Mouse (Mus musculus) ES-E14 (cell line): Measurements from ENCODE around the gene Itga9. TPM values are rescaled to one million over a fixed set of nuclear protein-coding genes. Genes with fewer than 3 reads are reported as not detected.

Source experiments
- DNase-seq: peaks from one replicate; pipeline ENCODE4 v3.0.0-alpha.2; 2013; ENCODE audit warnings: low read depth, low spot score
- H3K27ac ChIP-seq: 2 replicates; pipeline ENCODE4 v1.5.1; 2012; ENCODE audit warnings: low read depth, mild to moderate bottlenecking, low read length, moderate library complexity, mixed read lengths; ENCODE audit not compliant: poor library complexity, insufficient read depth, severe bottlenecking
- H3K36me3 ChIP-seq: 2 replicates; pipeline ENCODE4 v1.6.1; 2012; ENCODE audit warnings: mild to moderate bottlenecking, low read length, moderate library complexity, mixed read lengths; ENCODE audit not compliant: control insufficient read depth, poor library complexity, insufficient read depth, severe bottlenecking
- H3K4me1 ChIP-seq, 2 experiments: fragments of 150-350 bp in 1 of 2; sonication (generic) in 1 of 2; 2 replicates each; pipeline ENCODE4 v1.6.1; 2012; ENCODE audit warnings: low read length in 2 of 2, mild to moderate bottlenecking in 1 of 2, mixed read lengths in 1 of 2; ENCODE audit not compliant: control insufficient read depth in 2 of 2, insufficient read depth in 2 of 2, poor library complexity in 1 of 2
- H3K4me3 ChIP-seq, 2 experiments: fragments of 150-350 bp in 1 of 2; sonication (generic) in 1 of 2; 2 replicates each; pipeline ENCODE4 v1.5.1; 2012; ENCODE audit warnings: low read length in 2 of 2, low read depth in 1 of 2, mild to moderate bottlenecking in 1 of 2, mixed read lengths in 1 of 2; ENCODE audit not compliant: insufficient read depth in 1 of 2, poor library complexity in 1 of 2, severe bottlenecking in 1 of 2
- H3K9ac ChIP-seq: 2 replicates; pipeline ENCODE4 v1.6.1; 2012; ENCODE audit warnings: low read depth, mild to moderate bottlenecking, low read length, mixed read lengths; ENCODE audit not compliant: poor library complexity, insufficient read depth, severe bottlenecking
- H3K9me3 ChIP-seq: fragments of 150-350 bp; sonication (generic); 2 replicates; pipeline ENCODE4 v1.6.1; 2012; ENCODE audit warnings: low read depth, mild to moderate bottlenecking, low read length; ENCODE audit not compliant: control insufficient read depth, insufficient read depth
- CHD2 ChIP-seq: IDR thresholded peaks from 2 replicates; pipeline ENCODE4 v1.6.1; 2014; ENCODE audit warnings: mild to moderate bottlenecking, low read depth, low read length, inconsistent platforms
- HCFC1 ChIP-seq: IDR thresholded peaks from 2 replicates; pipeline ENCODE4 v1.6.1; 2012; ENCODE audit warnings: low read length, inconsistent platforms, borderline replicate concordance; ENCODE audit not compliant: insufficient read depth
- MAFK ChIP-seq: IDR thresholded peaks from 2 replicates; pipeline ENCODE4 v1.6.1; 2014; ENCODE audit warnings: mild to moderate bottlenecking, low read depth, low read length, inconsistent platforms; ENCODE audit not compliant: insufficient read depth
- ZC3H11A ChIP-seq: IDR thresholded peaks from 2 replicates; pipeline ENCODE4 v1.6.1; 2012; ENCODE audit warnings: low read depth, mild to moderate bottlenecking, inconsistent platforms, low read length, borderline replicate concordance
- ZNF384 ChIP-seq: IDR thresholded peaks from 2 replicates; pipeline ENCODE4 v1.6.1; 2012; ENCODE audit warnings: low read depth, low read length, inconsistent platforms
- in situ Hi-C, 2 experiments: fragments of 600-800 bp; cut with MboI; formaldehyde crosslinking; loops; one replicate each; pipeline ENCODE4 v1.15.1; 2025; ENCODE audit warnings: low sequenced_read_pairs in 2 of 2, inconsistent platforms in 1 of 2; ENCODE audit not compliant: unreplicated experiment in 2 of 2
- total RNA-seq: library from RNA; depleted of rRNA; stranded (reverse); fragments of 300-350 nt; gene quantifications from 2 replicates; pipeline ENCODE4 v1.2.3, GENCODE M21; 2012

Itga9 gene
- total RNA-seq, 1 experiment: 19.7 TPM

GRCm38 (mm10) chr9:118887201-118887600 is 280.7 kb downstream of the Itga9 start:
- Histone ChIP-seq H3K27ac (no peak overlapping the region), H3K4me3 (no peak overlapping the region), H3K9me3 (no peaks in the 10 kb centered on the region), H3K9ac (no peak overlapping the region), H3K36me3 (no peaks in the 10 kb centered on the region), H3K4me1 (no peaks in the 10 kb centered on the region)
- in situ Hi-C loops: no loop called here
- TF ChIP-seq HCFC1 (no peak), MAFK (no peak), CHD2 (no peak), ZNF384 (no peak), ZC3H11A (no peak)
- DNase-seq: no peak

- Histone ChIP-seq H3K4me3 (no peak overlapping the region), H3K36me3 (no peaks in the 10 kb centered on the region), H3K9ac (no peak overlapping the region), H3K27ac (no peak overlapping the region), H3K4me1 (no peaks in the 10 kb centered on the region), H3K9me3 (no peaks in the 10 kb centered on the region)
- no peak for TF ChIP-seq MAFK
- DNase-seq: no peak
- in situ Hi-C loops: no loop called here
Observed at GRCm38 (mm10) chr9:118887734-118888133, 281.2 kb downstream of the Itga9 start.

- Histone ChIP-seq H3K4me3 (no peak overlapping the region), H3K27ac (no peak overlapping the region), H3K9me3 (no peaks in the 10 kb centered on the region), H3K36me3 (no peaks in the 10 kb centered on the region), H3K4me1 (no peaks in the 10 kb centered on the region), H3K9ac (no peak overlapping the region)
- DNase-seq: no peak
- TF ChIP-seq HCFC1 (no peak), CHD2 (no peak), MAFK (no peak), ZNF384 (no peak), ZC3H11A (no peak)
- in situ Hi-C loops: no loop called here
Observed at GRCm38 (mm10) chr9:118890149-118890548, 283.7 kb downstream of the Itga9 start.

GRCm38 (mm10) chr9:118890645-118891044 is 284.2 kb downstream of the Itga9 start:
- Histone ChIP-seq H3K9me3 (no peaks in the 10 kb centered on the region), H3K4me1 (no peaks in the 10 kb centered on the region), H3K4me3 (no peak overlapping the region), H3K36me3 (no peaks in the 10 kb centered on the region), H3K27ac (no peak overlapping the region), H3K9ac (no peak overlapping the region)
- in situ Hi-C loops: no loop called here
- no peak for DNase-seq
- TF ChIP-seq ZC3H11A (no peak), HCFC1 (no peak), MAFK (no peak), ZNF384 (no peak), CHD2 (no peak)

GRCm38 (mm10) chr9:118891068-118891467 is 284.6 kb downstream of the Itga9 start:
- H3K27ac ChIP-seq: no peak overlapping the region

More at GRCm38 (mm10) chr9:118891068-118891467, 284.6 kb downstream of the Itga9 start:
- no peak for TF ChIP-seq ZNF384
- TF ChIP-seq HCFC1: no peak
- TF ChIP-seq MAFK: no peak
- TF ChIP-seq CHD2: no peak
- TF ChIP-seq ZC3H11A: no peak
- in situ Hi-C loops: no loop called here
- no peaks in the 10 kb centered on the region for H3K36me3 ChIP-seq
- no peak overlapping the region for H3K9ac ChIP-seq
- no peak overlapping the region for H3K4me3 ChIP-seq
- H3K9me3 ChIP-seq: no peaks in the 10 kb centered on the region
- no peak for DNase-seq
- H3K4me1 ChIP-seq: no peaks in the 10 kb centered on the region
